Mouse (Mus musculus): Measurements from ENCODE around the gene Fes.

DNA sequence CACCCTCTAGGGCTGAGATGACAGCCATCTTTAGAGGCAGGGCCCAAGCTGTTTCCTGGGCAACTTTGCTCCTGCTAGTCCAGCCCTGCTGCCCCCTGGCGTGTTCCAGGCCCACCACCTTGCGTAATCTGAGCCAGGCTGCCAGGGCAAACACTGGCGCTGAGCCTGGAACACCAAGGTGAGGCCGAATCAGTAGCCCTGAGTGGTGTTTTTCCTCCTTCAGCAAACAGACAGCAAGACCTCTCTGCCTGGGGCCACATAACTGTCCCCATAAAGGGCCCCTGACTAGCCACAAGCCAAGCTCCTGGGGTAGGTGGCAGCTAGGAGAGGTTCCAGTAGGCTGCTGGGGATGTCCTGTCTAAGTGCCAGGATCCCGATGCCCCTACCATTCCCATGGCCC is 12.4 kb upstream of the Fes start:
- TF ChIP-seq CTCF (IDR thresholded peaks at IDR 0.05; ENCODE audit: low read depth, low read length) (no peak), GATA1 (IDR thresholded peaks at IDR 0.05; ENCODE audit: borderline replicate concordance, low read length) (no peak), POLR2AphosphoS5 (IDR thresholded peaks at IDR 0.05; ENCODE audit: insufficient replicate concordance, low read depth, low read length) (no peak), GATA2 (IDR thresholded peaks at IDR 0.05; ENCODE audit: borderline replicate concordance, low read depth, low read length) (no peak)
